Mouse (Mus musculus): ENCODE data around the gene Mctp2. TPM values are rescaled to one million over a fixed set of nuclear protein-coding genes. Genes with fewer than 3 reads are reported as not detected.

The Mctp2 gene
- 0.76 and 0.81 TPM in 2 replicates for polyA plus RNA-seq (2014; fragmentation: Nextera tagmentation; extraction: Ambion mirVana)

DNA sequence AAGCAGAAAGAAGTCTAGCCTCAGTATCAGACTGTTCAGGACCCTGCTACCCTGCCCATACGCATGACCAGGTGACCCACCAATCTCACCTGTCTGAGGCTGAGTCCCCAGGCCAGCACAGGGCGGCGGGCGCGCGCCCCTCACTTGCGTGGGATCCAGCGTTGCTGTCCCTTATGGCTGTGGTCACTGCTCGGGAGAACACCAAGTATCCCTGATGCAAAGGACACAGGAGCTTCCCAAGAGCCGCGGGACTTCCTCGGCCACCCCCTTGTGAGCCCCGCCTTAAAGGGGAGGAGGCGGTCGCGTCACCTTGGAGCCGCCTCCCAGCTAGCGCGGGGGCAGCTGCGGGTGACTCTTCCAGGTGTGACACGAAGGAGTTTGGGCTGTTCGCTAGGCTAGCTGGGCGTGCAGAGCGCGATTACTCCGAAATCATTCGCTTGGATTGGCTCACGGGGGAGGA, at the start of gene Mctp2:
Gene Mctp2, minus strand, starts transcription at position 227 of the 460 bp plus-strand sequence.
- WGBS: under 1% methylated on average over 28 of the region's 28 CpGs
- peak within 1 kb of the TSS; percentile 98 for H3K4me2 ChIP-seq (ENCODE audit: low read depth, severe bottlenecking)
- no peak within 1 kb of the TSS for H3K27ac ChIP-seq (replicated peaks; ENCODE audit: low read depth, low read length)
- peak within 1 kb of the TSS; percentile 43; the same call in 1 of the 2 replicates for H3K9ac ChIP-seq (ENCODE audit: low read length)
- H3K4me3 ChIP-seq (ENCODE audit: low read depth, low read length): peak within 1 kb of the TSS; percentile 41
- 0 out of 2 replicates have a peak, but pooled peaks cover 5% of the 10 kb centered on the region for H3K27me3 ChIP-seq (ENCODE audit: control insufficient read depth, insufficient read depth, low read length)
- peak; percentile 73 for DNase-seq (ENCODE audit: low spot score)
- H3K9me3 ChIP-seq (ENCODE audit: control insufficient read depth, low read length): no peaks in the 10 kb centered on the region
- no peaks in the 10 kb centered on the region for H3K36me3 ChIP-seq (ENCODE audit: control insufficient read depth, insufficient read depth, low read length)
- H3K4me1 ChIP-seq (ENCODE audit: control insufficient read depth, insufficient read depth, low read length): peaks cover 3% of the 10 kb centered on the region; the same call in 1 of the 2 replicates
- no peak for ATAC-seq (ENCODE audit: insufficient number of reproducible peaks, low FRiP score, low TSS enrichment, low read depth)

DNA sequence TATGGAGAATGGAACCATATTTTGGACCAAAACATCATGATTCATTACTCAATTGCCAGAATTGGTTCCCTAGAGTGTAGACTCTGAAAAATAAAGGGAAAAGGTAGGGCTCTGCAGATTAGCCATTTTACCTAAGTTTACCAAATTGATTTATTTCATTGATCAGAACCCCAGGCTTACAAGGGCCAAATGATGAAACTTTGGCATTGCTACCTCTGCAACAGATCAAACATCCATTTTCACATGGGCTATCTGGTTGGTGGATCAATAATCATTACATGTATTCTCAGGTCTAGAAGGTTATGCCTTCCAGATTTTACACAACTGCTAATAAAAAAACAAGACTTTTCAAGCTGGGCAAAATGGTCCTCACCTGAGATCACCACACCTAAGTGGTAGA, 39.5 kb upstream of the Mctp2 start:
- DNase-seq (ENCODE audit: low spot score) (no peak), ATAC-seq (ENCODE audit: insufficient number of reproducible peaks, low FRiP score, low TSS enrichment, low read depth) (no peak)
- H3K36me3 ChIP-seq (ENCODE audit: control insufficient read depth, insufficient read depth, low read length): no peaks in the 10 kb centered on the region
- no peak overlapping the region for H3K27ac ChIP-seq (replicated peaks; ENCODE audit: low read depth, low read length)
- H3K4me1 ChIP-seq (ENCODE audit: control insufficient read depth, insufficient read depth, low read length): no peaks in the 10 kb centered on the region
- H3K4me2 ChIP-seq (ENCODE audit: low read depth, severe bottlenecking): no peak overlapping the region
- no peaks in the 10 kb centered on the region for H3K27me3 ChIP-seq (ENCODE audit: control insufficient read depth, insufficient read depth, low read length)
- no peaks in the 10 kb centered on the region for H3K9me3 ChIP-seq (ENCODE audit: control insufficient read depth, low read length)
- H3K9ac ChIP-seq (ENCODE audit: low read length): no peak overlapping the region
- no peak overlapping the region for H3K4me3 ChIP-seq (ENCODE audit: low read depth, low read length)

DNA sequence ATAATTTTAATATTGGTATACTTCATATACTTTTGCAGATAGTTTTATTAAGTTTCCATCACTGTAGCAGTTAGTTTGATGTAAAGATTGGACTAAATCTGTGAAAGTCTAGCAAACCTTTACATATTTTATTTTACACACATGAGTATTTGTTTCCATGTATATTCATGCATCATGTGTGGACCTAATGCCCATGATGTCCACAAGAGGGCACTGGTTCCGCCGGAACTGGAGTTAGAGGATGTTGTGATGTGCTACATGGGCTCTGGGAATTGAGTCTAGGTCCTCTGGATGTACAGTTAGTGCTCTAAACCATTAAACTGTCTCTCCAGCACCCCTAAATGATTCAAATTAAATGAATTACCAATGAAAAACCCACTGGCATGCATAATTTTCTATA, 37.3 kb upstream of the Mctp2 start:
- no peaks in the 10 kb centered on the region for H3K4me1 ChIP-seq (ENCODE audit: control insufficient read depth, insufficient read depth, low read length)
- H3K27me3 ChIP-seq (ENCODE audit: control insufficient read depth, insufficient read depth, low read length): no peaks in the 10 kb centered on the region
- DNase-seq (ENCODE audit: low spot score) (no peak), ATAC-seq (ENCODE audit: insufficient number of reproducible peaks, low FRiP score, low TSS enrichment, low read depth) (no peak)
- 84% methylated on average over 2 of the region's 2 CpGs for WGBS
- no peaks in the 10 kb centered on the region for H3K36me3 ChIP-seq (ENCODE audit: control insufficient read depth, insufficient read depth, low read length)
- H3K4me3 ChIP-seq (ENCODE audit: low read depth, low read length): no peak overlapping the region
- no peak overlapping the region for H3K4me2 ChIP-seq (ENCODE audit: low read depth, severe bottlenecking)
- H3K9me3 ChIP-seq (ENCODE audit: control insufficient read depth, low read length): no peaks in the 10 kb centered on the region
- no peak overlapping the region for H3K9ac ChIP-seq (ENCODE audit: low read length)
- H3K27ac ChIP-seq (replicated peaks; ENCODE audit: low read depth, low read length): no peak overlapping the region

DNA sequence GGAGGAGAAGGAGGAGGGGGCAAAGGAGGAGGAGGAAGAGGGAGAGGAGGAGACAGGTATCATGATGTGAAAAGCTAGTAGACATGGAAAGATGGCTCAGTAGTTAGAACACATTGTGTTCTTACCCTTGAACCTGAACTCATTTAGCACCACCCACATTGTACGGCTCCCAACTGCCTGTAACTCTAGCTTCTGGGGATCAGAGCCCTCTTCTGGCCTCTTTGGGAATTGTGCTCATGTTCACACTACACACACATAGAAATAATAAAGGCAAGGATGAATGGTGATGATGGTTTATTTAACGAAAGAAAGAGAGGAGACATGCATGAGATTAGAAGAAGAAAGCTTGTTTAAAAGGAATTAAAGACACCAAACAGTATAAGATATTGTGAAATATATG, 36.4 kb upstream of the Mctp2 start:
- Histone ChIP-seq H3K27me3 (ENCODE audit: control insufficient read depth, insufficient read depth, low read length) (no peaks in the 10 kb centered on the region), H3K36me3 (ENCODE audit: control insufficient read depth, insufficient read depth, low read length) (no peaks in the 10 kb centered on the region), H3K9ac (ENCODE audit: low read length) (no peak overlapping the region), H3K4me2 (ENCODE audit: low read depth, severe bottlenecking) (no peak overlapping the region), H3K9me3 (ENCODE audit: control insufficient read depth, low read length) (no peaks in the 10 kb centered on the region), H3K4me1 (ENCODE audit: control insufficient read depth, insufficient read depth, low read length) (no peaks in the 10 kb centered on the region), H3K4me3 (ENCODE audit: low read depth, low read length) (no peak overlapping the region), H3K27ac (replicated peaks; ENCODE audit: low read depth, low read length) (no peak overlapping the region)
- WGBS: 78% methylated on average over 2 of the region's 2 CpGs
- DNase-seq (ENCODE audit: low spot score) (no peak), ATAC-seq (ENCODE audit: insufficient number of reproducible peaks, low FRiP score, low TSS enrichment, low read depth) (no peak)

DNA sequence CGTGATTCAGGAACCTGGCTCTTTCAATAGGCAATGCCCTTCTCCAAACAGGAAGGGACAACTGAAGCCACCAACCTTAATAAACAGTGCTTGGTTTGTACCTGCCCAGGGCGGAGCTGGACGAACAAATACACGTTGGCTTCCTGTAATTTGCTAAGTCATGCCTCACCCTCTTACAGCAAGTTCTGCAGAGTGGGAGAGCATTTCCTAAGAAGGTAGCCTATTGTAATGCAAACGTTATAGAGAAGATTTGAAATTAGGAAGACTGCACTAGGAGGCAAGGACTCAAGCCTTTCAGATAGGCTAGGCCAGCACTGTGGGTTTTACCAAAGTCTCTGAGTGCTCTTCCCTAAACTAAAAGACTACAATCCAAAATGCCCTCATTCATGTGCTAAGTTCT, 19.6 kb upstream of the Mctp2 start:
- DNase-seq (ENCODE audit: low spot score) (no peak), ATAC-seq (ENCODE audit: insufficient number of reproducible peaks, low FRiP score, low TSS enrichment, low read depth) (no peak)
- WGBS: 81% methylated on average over 5 of the region's 5 CpGs
- no peak overlapping the region for H3K27ac ChIP-seq (replicated peaks; ENCODE audit: low read depth, low read length)
- H3K9me3 ChIP-seq (ENCODE audit: control insufficient read depth, low read length): no peaks in the 10 kb centered on the region
- no peak overlapping the region for H3K9ac ChIP-seq (ENCODE audit: low read length)
- no peaks in the 10 kb centered on the region for H3K4me1 ChIP-seq (ENCODE audit: control insufficient read depth, insufficient read depth, low read length)
- no peaks in the 10 kb centered on the region for H3K36me3 ChIP-seq (ENCODE audit: control insufficient read depth, insufficient read depth, low read length)
- no peak overlapping the region for H3K4me3 ChIP-seq (ENCODE audit: low read depth, low read length)
- H3K4me2 ChIP-seq (ENCODE audit: low read depth, severe bottlenecking): no peak overlapping the region
- H3K27me3 ChIP-seq (ENCODE audit: control insufficient read depth, insufficient read depth, low read length): no peaks in the 10 kb centered on the region

DNA sequence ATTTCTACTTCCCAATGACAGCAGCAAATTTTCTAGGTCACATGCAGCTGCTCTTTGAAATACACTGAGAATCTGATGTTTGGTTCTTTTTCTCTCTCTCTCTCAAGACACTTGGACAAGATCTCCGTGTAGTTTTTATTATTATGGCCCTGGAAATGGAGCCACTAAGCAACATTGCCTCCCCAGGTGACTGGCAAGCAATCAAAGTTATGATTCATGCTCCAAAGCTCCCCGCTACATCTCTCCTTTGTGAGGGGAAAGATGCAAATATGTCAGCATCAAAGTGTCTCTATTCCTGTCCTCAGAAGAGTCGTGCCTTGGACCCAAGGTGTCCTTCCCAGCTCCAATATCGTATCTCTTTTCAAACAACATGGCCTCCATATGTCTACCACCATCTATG, 14.5 kb upstream of the Mctp2 start:
- H3K9me3 ChIP-seq (ENCODE audit: control insufficient read depth, low read length): no peaks in the 10 kb centered on the region
- no peak overlapping the region for H3K4me3 ChIP-seq (ENCODE audit: low read depth, low read length)
- no peak overlapping the region for H3K27ac ChIP-seq (replicated peaks; ENCODE audit: low read depth, low read length)
- 77% methylated on average over 4 of the region's 4 CpGs for WGBS
- no peak overlapping the region for H3K4me2 ChIP-seq (ENCODE audit: low read depth, severe bottlenecking)
- DNase-seq (ENCODE audit: low spot score): no peak
- no peak overlapping the region for H3K9ac ChIP-seq (ENCODE audit: low read length)
- no peaks in the 10 kb centered on the region for H3K4me1 ChIP-seq (ENCODE audit: control insufficient read depth, insufficient read depth, low read length)
- ATAC-seq (ENCODE audit: insufficient number of reproducible peaks, low FRiP score, low TSS enrichment, low read depth): no peak
- H3K36me3 ChIP-seq (ENCODE audit: control insufficient read depth, insufficient read depth, low read length): no peaks in the 10 kb centered on the region
- H3K27me3 ChIP-seq (ENCODE audit: control insufficient read depth, insufficient read depth, low read length): no peaks in the 10 kb centered on the region

DNA sequence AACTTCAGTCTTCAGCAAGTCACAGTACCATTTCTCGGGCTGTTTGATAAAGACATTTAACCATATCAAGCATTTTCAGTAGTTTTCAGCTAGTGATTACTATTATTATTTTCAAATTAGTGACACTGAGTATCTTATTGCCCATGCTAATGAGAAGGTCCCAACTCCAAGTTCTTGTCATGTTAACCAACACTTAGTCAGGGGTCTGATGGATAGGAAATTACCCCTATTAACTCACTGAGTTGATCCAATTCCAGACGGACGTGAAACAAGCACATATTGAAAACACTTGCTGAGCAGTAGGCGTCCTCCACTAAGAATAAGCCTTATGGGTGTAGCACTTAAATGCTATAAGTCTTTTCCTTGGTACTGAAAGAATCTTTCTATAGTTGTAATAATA, 14.0 kb upstream of the Mctp2 start:
- Histone ChIP-seq H3K4me2 (ENCODE audit: low read depth, severe bottlenecking) (no peak overlapping the region), H3K36me3 (ENCODE audit: control insufficient read depth, insufficient read depth, low read length) (no peaks in the 10 kb centered on the region), H3K27ac (replicated peaks; ENCODE audit: low read depth, low read length) (no peak overlapping the region), H3K9ac (ENCODE audit: low read length) (no peak overlapping the region), H3K27me3 (ENCODE audit: control insufficient read depth, insufficient read depth, low read length) (no peaks in the 10 kb centered on the region), H3K4me1 (ENCODE audit: control insufficient read depth, insufficient read depth, low read length) (no peaks in the 10 kb centered on the region), H3K4me3 (ENCODE audit: low read depth, low read length) (no peak overlapping the region), H3K9me3 (ENCODE audit: control insufficient read depth, low read length) (no peaks in the 10 kb centered on the region)
- ATAC-seq (ENCODE audit: insufficient number of reproducible peaks, low FRiP score, low TSS enrichment, low read depth) (no peak), DNase-seq (ENCODE audit: low spot score) (no peak)
- 48% methylated on average over 4 of the region's 4 CpGs for WGBS

DNA sequence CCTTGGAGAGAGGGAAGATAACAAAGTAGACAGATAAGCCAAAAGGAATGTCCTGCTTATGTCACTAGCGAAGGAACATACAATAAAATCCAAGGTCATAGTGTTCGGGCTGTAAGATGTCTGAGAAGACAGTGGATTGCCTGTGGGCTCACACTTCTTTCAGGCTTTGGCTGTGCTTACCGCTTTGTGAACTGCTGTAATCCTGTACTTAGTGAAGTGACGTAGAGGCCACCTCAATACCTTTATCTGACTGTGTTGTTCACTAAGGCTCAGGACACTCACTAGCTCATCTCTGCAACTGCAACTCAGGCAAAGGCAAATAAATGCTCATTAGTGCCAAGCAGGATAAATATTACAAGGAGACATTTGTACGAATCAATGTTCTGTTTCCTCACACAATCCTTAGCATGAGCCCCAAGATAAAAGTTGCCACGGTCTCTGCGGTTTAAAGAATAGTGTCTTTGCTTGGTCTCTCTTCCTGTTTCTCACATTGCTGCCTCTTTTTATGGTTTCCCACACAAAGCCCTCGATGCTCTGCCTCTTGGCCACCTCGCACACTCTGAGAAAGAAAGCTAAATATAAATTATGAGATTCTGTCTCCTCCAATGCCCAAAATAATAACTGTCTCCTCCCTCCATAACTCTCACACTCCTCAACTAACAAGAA, 8.1 kb upstream of the Mctp2 start:
- no peak overlapping the region for H3K4me3 ChIP-seq (ENCODE audit: low read depth, low read length)
- H3K9ac ChIP-seq (ENCODE audit: low read length): no peak overlapping the region
- no peaks in the 10 kb centered on the region for H3K9me3 ChIP-seq (ENCODE audit: control insufficient read depth, low read length)
- H3K27me3 ChIP-seq (ENCODE audit: control insufficient read depth, insufficient read depth, low read length): no peaks in the 10 kb centered on the region
- DNase-seq (ENCODE audit: low spot score): no peak
- ATAC-seq (ENCODE audit: insufficient number of reproducible peaks, low FRiP score, low TSS enrichment, low read depth): no peak
- H3K4me1 ChIP-seq (ENCODE audit: control insufficient read depth, insufficient read depth, low read length): no peaks in the 10 kb centered on the region
- WGBS: 86% methylated on average over 9 of the region's 9 CpGs
- no peaks in the 10 kb centered on the region for H3K36me3 ChIP-seq (ENCODE audit: control insufficient read depth, insufficient read depth, low read length)
- H3K27ac ChIP-seq (replicated peaks; ENCODE audit: low read depth, low read length): no peak overlapping the region
- H3K4me2 ChIP-seq (ENCODE audit: low read depth, severe bottlenecking): no peak overlapping the region

DNA sequence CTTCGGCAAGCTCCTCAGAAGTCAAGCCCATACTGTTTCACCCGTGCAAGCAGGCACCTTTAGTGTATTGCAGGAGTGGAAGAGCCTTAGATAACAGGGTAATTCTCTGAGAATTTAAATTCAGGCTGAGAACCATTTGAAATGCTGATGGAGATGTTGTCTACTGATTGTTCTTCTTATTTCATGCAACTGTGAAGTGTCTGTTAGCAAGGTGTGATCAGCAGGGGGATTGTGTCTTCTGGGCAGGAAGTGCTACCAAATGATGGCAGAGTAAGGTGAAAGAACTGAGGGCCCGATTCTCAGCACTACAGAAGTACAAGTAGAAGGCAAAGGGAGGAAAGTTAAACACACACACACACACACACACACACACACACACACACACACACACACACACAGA, 7.5 kb upstream of the Mctp2 start:
- H3K27ac ChIP-seq (replicated peaks; ENCODE audit: low read depth, low read length): no peak overlapping the region
- H3K4me2 ChIP-seq (ENCODE audit: low read depth, severe bottlenecking): no peak overlapping the region
- H3K9me3 ChIP-seq (ENCODE audit: control insufficient read depth, low read length): no peaks in the 10 kb centered on the region
- DNase-seq (ENCODE audit: low spot score) (no peak), ATAC-seq (ENCODE audit: insufficient number of reproducible peaks, low FRiP score, low TSS enrichment, low read depth) (no peak)
- no peak overlapping the region for H3K4me3 ChIP-seq (ENCODE audit: low read depth, low read length)
- no peaks in the 10 kb centered on the region for H3K27me3 ChIP-seq (ENCODE audit: control insufficient read depth, insufficient read depth, low read length)
- 50% methylated on average over 3 of the region's 3 CpGs for WGBS
- no peaks in the 10 kb centered on the region for H3K4me1 ChIP-seq (ENCODE audit: control insufficient read depth, insufficient read depth, low read length)
- no peaks in the 10 kb centered on the region for H3K36me3 ChIP-seq (ENCODE audit: control insufficient read depth, insufficient read depth, low read length)
- no peak overlapping the region for H3K9ac ChIP-seq (ENCODE audit: low read length)
